Mouse (Mus musculus): ENCODE measurements at regions not wholly inside any gene's neighbourhood (a gene's known extent, or its start where the extent isn't known, plus 50 kb on each side); places are given as distances from the start of the nearest gene placed in this dataset.

DNA sequence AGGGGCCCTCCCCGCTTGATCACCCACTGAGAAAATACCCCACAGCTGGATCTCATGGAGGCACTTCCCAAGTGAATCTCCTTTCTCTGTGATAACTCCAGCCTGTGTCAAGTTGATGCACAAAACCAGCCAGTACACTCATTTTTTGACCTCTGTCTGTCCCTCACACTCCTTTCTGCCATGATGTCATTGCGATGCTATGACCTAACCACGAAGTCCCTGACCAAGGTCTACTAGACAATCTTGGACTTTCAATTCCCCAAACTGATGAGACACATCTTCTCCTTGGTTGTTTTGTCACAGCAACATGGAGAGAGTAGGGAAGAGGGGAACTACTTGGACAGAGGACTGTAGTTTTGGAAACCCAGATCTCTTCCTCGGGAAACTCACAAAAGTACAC, 76.4 kb downstream of the Tmco5 start:
- TF ChIP-seq CTCF (IDR thresholded peaks at IDR 0.05; ENCODE audit: low read depth) (no peak), EP300 (IDR thresholded peaks at IDR 0.05; ENCODE audit: low read depth) (no peak)
